Mouse (Mus musculus): ENCODE data around the gene Olfr679. TPM values are rescaled to one million over a fixed set of nuclear protein-coding genes. Genes with fewer than 3 reads are reported as not detected.
"Not testable (repeated sequence)": the region's sequence is repeated elsewhere in the genome, so short reads cannot be mapped to it uniquely, and the experiment has no call there.

The Olfr679 gene
- polyA plus RNA-seq (2015; fragmentation: Nextera tagmentation; extraction: Ambion mirVana): 0.45 TPM in 1 of 2 replicates, not detected in the other

DNA sequence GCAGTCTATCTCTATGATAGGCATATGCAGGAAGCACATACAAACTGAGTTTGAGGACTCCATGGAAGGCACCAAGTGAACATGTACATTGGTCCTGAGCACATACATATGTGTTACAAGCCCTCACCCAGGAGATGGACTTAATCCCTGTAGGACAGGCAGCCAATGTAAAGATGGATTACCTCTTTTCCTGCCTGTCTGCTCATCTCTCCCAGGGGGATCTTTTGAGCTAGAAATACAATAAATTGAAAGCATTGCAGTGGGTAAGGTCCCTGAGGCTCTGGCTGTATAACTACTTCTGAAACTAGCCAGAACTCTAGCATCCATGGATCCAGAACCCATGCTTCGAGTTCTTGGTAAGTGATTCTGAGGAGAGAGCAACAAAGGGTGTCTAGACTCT lies at the start of gene Olfr679:
Gene Olfr679 (plus strand): TSS at position 301 of the 400 bp plus-strand sequence.
- H3K27me3 ChIP-seq: no peaks in the 10 kb centered on the region
- H3K9ac ChIP-seq: no peak within 1 kb of the TSS
- H3K4me2 ChIP-seq: no peak within 1 kb of the TSS
- H3K27ac ChIP-seq: no peak within 1 kb of the TSS
- H3K4me3 ChIP-seq: no peak within 1 kb of the TSS
- no peaks in the 10 kb centered on the region for H3K36me3 ChIP-seq
- WGBS: 66% methylated on average over 1 of the region's 1 CpGs
- no peak for ATAC-seq (ENCODE audit: insufficient number of reproducible peaks, insufficient read depth, low FRiP score, low TSS enrichment, low read depth)
- H3K4me1 ChIP-seq: no peaks in the 10 kb centered on the region
- H3K9me3 ChIP-seq: no peaks in the 10 kb centered on the region

GRCm38 (mm10) chr7:105032398-105032797 lies 48.6 kb upstream of the Olfr679 start, which contains the start of gene Olfr676:
Gene Olfr676, plus strand, starts transcription at chr7:105032698.
- no peaks in the 10 kb centered on the region for H3K27me3 ChIP-seq
- no peak for ATAC-seq (ENCODE audit: insufficient number of reproducible peaks, insufficient read depth, low FRiP score, low TSS enrichment, low read depth)
- no peak within 1 kb of the TSS for H3K4me3 ChIP-seq
- 0 out of 2 replicates have a peak, but pooled peaks cover 3% of the 10 kb centered on the region for H3K4me1 ChIP-seq
- H3K27ac ChIP-seq: no peak within 1 kb of the TSS
- no peaks in the 10 kb centered on the region for H3K9me3 ChIP-seq
- H3K4me2 ChIP-seq: no peak within 1 kb of the TSS
- H3K9ac ChIP-seq: no peak within 1 kb of the TSS
- H3K36me3 ChIP-seq: no peaks in the 10 kb centered on the region

DNA sequence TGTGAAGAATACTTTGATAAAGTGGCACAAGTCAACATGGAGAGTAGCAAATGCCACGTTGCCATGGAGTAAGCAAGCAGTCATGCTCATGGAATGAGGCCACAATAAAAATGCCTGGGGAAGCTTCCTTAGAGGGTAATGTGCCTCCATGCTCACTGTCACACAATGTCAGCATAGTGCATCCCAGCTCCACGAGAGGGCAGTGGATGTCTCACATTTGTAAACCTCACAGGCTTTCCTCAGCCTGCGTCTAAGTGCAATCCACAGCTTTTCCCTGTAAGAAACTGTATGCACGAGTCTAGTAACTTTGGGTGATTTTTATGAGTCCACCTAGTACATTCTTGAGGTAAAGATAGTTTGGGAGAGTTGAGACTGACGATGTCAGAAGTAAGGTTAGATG lies 47.2 kb upstream of the Olfr679 start:
- 60% methylated on average over 5 of the region's 5 CpGs for WGBS
- ATAC-seq (ENCODE audit: insufficient number of reproducible peaks, insufficient read depth, low FRiP score, low TSS enrichment, low read depth); H3K4me3 ChIP-seq: not testable (repeated sequence)

GRCm38 (mm10) chr7:105058951-105059350 lies 22.1 kb upstream of the Olfr679 start:
- no peak for ATAC-seq (ENCODE audit: insufficient number of reproducible peaks, insufficient read depth, low FRiP score, low TSS enrichment, low read depth)
- H3K4me3 ChIP-seq: no peak overlapping the region
- no peak overlapping the region for H3K27ac ChIP-seq

More for the DNA sequence above, 47.2 kb upstream of the Olfr679 start:
- H3K36me3 ChIP-seq, H3K9ac ChIP-seq, H3K27ac ChIP-seq, H3K9me3 ChIP-seq, H3K4me2 ChIP-seq, H3K4me1 ChIP-seq, H3K27me3 ChIP-seq: not testable (repeated sequence)

DNA sequence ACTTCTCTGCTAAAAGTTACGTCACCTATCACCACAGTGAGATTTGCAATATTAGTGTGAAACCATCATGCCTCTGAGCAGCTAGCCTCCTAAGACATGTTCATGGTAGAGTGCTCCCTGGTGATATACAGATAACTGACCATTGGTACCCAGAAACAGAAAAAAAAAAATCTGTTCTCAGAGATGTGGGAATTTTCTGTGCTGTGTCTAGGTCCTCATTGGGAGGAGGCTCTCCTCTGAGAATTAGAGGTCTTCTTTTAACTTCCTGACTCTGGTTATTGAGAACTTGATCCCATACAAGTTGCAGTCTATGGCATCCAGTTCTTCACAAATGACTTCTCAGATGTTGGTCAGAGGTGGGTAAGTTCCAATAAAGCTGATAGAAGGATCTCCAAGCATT lies 16.8 kb upstream of the Olfr679 start, which contains the start of gene Olfr678:
Gene Olfr678 (plus strand): TSS at position 301 of the 400 bp plus-strand sequence.
- H3K4me2 ChIP-seq: no peak within 1 kb of the TSS
- no peak within 1 kb of the TSS for H3K9ac ChIP-seq
- no peak within 1 kb of the TSS for H3K27ac ChIP-seq
- no peaks in the 10 kb centered on the region for H3K4me1 ChIP-seq
- no peaks in the 10 kb centered on the region for H3K9me3 ChIP-seq
- no peak for ATAC-seq (ENCODE audit: insufficient number of reproducible peaks, insufficient read depth, low FRiP score, low TSS enrichment, low read depth)
- no peaks in the 10 kb centered on the region for H3K36me3 ChIP-seq
- H3K4me3 ChIP-seq: no peak within 1 kb of the TSS
- H3K27me3 ChIP-seq: no peaks in the 10 kb centered on the region
- WGBS: 89% methylated on average over 1 of the region's 1 CpGs

More at GRCm38 (mm10) chr7:105058951-105059350, 22.1 kb upstream of the Olfr679 start:
- Histone ChIP-seq H3K9ac (no peak overlapping the region), H3K36me3 (no peaks in the 10 kb centered on the region), H3K27me3 (no peaks in the 10 kb centered on the region), H3K4me2 (no peak overlapping the region), H3K4me1 (no peaks in the 10 kb centered on the region), H3K9me3 (no peaks in the 10 kb centered on the region)

DNA sequence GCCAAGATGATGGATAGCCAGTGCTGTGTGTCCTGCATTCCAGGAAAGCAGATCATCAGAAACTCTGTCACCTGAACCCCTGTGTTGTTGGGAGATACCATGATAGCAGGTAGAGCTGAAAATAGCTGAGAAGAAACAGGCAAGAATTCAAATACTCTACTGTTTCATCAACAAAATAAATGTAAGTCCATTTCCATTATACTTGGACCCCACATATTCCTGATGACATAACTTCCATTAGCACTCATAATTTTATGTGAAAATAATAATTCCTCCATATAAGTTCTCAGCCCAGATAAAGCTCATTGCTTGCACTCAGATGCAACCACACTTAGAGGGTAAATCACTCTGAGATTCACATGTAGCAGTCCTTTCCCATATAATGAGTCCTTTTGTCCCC lies 11.7 kb downstream of the Olfr679 start, which contains the start of gene Olfr680-ps1:
Gene Olfr680-ps1 (minus strand): TSS at position 101 of the 400 bp plus-strand sequence.
- H3K4me3 ChIP-seq; H3K4me2 ChIP-seq; H3K9me3 ChIP-seq; H3K27me3 ChIP-seq; ATAC-seq (ENCODE audit: insufficient number of reproducible peaks, insufficient read depth, low FRiP score, low TSS enrichment, low read depth); H3K9ac ChIP-seq; H3K4me1 ChIP-seq; H3K27ac ChIP-seq; H3K36me3 ChIP-seq: not testable (repeated sequence)

GRCm38 (mm10) chr7:105116536-105116935 lies 35.5 kb downstream of the Olfr679 start, which contains the start of gene Olfr681:
Gene Olfr681, plus strand, starts transcription at chr7:105116836.
- H3K4me2 ChIP-seq: no peak within 1 kb of the TSS
- H3K27ac ChIP-seq: no peak within 1 kb of the TSS
- ATAC-seq (ENCODE audit: insufficient number of reproducible peaks, insufficient read depth, low FRiP score, low TSS enrichment, low read depth): no peak
- H3K27me3 ChIP-seq: no peaks in the 10 kb centered on the region
- no peaks in the 10 kb centered on the region for H3K4me1 ChIP-seq
- H3K9me3 ChIP-seq: no peaks in the 10 kb centered on the region
- no peak within 1 kb of the TSS for H3K9ac ChIP-seq
- H3K4me3 ChIP-seq: no peak within 1 kb of the TSS
- no peaks in the 10 kb centered on the region for H3K36me3 ChIP-seq

Other genes starting within 250 kb of the Olfr679 start
- not detected in 2 replicates for gene Usp17lb, start 238.6 kb upstream of the Olfr679 start, polyA plus RNA-seq (2015; fragmentation: Nextera tagmentation; extraction: Ambion mirVana)
- 0.10 TPM in 1 of 2 replicates, not detected in the other for gene Usp17la, start 224.2 kb upstream of the Olfr679 start, polyA plus RNA-seq (2015; fragmentation: Nextera tagmentation; extraction: Ambion mirVana)
- not detected in 2 replicates for gene Olfr665, start 203.2 kb upstream of the Olfr679 start, polyA plus RNA-seq (2015; fragmentation: Nextera tagmentation; extraction: Ambion mirVana)
- gene Olfr666, start 185.3 kb upstream of the Olfr679 start, polyA plus RNA-seq (2015; fragmentation: Nextera tagmentation; extraction: Ambion mirVana): 0.17 TPM in 1 of 2 replicates, not detected in the other
- not detected in 2 replicates for gene Olfr667, start 159.7 kb upstream of the Olfr679 start, polyA plus RNA-seq (2015; fragmentation: Nextera tagmentation; extraction: Ambion mirVana)
- not detected in 2 replicates for gene Olfr668, start 153.1 kb upstream of the Olfr679 start, polyA plus RNA-seq (2015; fragmentation: Nextera tagmentation; extraction: Ambion mirVana)
- gene Olfr669, start 147.0 kb upstream of the Olfr679 start, polyA plus RNA-seq (2015; fragmentation: Nextera tagmentation; extraction: Ambion mirVana): not detected in 2 replicates
- not detected in 2 replicates for gene Olfr670, start 118.6 kb upstream of the Olfr679 start, polyA plus RNA-seq (2015; fragmentation: Nextera tagmentation; extraction: Ambion mirVana)
- gene Olfr671, start 102.1 kb upstream of the Olfr679 start, polyA plus RNA-seq (2015; fragmentation: Nextera tagmentation; extraction: Ambion mirVana): not detected in 2 replicates
- 0.21 TPM in 1 of 2 replicates, not detected in the other for gene Olfr672, start 79.2 kb upstream of the Olfr679 start, polyA plus RNA-seq (2015; fragmentation: Nextera tagmentation; extraction: Ambion mirVana)
- gene Olfr675, start 52.7 kb upstream of the Olfr679 start, polyA plus RNA-seq (2015; fragmentation: Nextera tagmentation; extraction: Ambion mirVana): not detected in 2 replicates
- gene Olfr676, start 48.5 kb upstream of the Olfr679 start, polyA plus RNA-seq (2015; fragmentation: Nextera tagmentation; extraction: Ambion mirVana): not detected in 2 replicates
- not detected in 2 replicates for gene Olfr677, start 29.8 kb upstream of the Olfr679 start, polyA plus RNA-seq (2015; fragmentation: Nextera tagmentation; extraction: Ambion mirVana)
- 0.08 TPM in 1 of 2 replicates, not detected in the other for gene Olfr678, start 16.7 kb upstream of the Olfr679 start, polyA plus RNA-seq (2015; fragmentation: Nextera tagmentation; extraction: Ambion mirVana)
- not detected in 2 replicates for gene Olfr680-ps1, start 11.6 kb downstream of the Olfr679 start, polyA plus RNA-seq (2015; fragmentation: Nextera tagmentation; extraction: Ambion mirVana)
- gene Olfr681, start 35.6 kb downstream of the Olfr679 start, polyA plus RNA-seq (2015; fragmentation: Nextera tagmentation; extraction: Ambion mirVana): not detected in 2 replicates
- 0.27 TPM in 1 of 2 replicates, not detected in the other for gene Olfr683, start 65.8 kb downstream of the Olfr679 start, polyA plus RNA-seq (2015; fragmentation: Nextera tagmentation; extraction: Ambion mirVana)
- gene Olfr684, start 82.4 kb downstream of the Olfr679 start, polyA plus RNA-seq (2015; fragmentation: Nextera tagmentation; extraction: Ambion mirVana): not detected in 2 replicates
- 0.13 TPM in 1 of 2 replicates, not detected in the other for gene Olfr685, start 104.8 kb downstream of the Olfr679 start, polyA plus RNA-seq (2015; fragmentation: Nextera tagmentation; extraction: Ambion mirVana)
- gene Olfr686, start 126.3 kb downstream of the Olfr679 start, polyA plus RNA-seq (2015; fragmentation: Nextera tagmentation; extraction: Ambion mirVana): not detected in 2 replicates
- gene Olfr688, start 206.9 kb downstream of the Olfr679 start, polyA plus RNA-seq (2015; fragmentation: Nextera tagmentation; extraction: Ambion mirVana): not detected in 2 replicates
- 0.08 TPM in 1 of 2 replicates, not detected in the other for gene Olfr689, start 230.0 kb downstream of the Olfr679 start, polyA plus RNA-seq (2015; fragmentation: Nextera tagmentation; extraction: Ambion mirVana)

Measured in embryonic facial prominence, embryonic 13.5 days (tissue).